Mouse (Mus musculus) CD4-positive helper T cell, adult 2 months (primary cell): ENCODE results near the gene Qrich2.
"Not testable (repeated sequence)": the region's sequence is repeated elsewhere in the genome, so short reads cannot be mapped to it uniquely, and the experiment has no call there.

Experiments used
- DNase-seq: peaks from one replicate; pipeline ENCODE4 v3.0.0-alpha.2; 2012; ENCODE audit warnings: low read depth, missing footprints, low spot score

The Qrich2 gene

GRCm38 (mm10) chr11:116412028-116412827, 53.8 kb downstream of the Qrich2 start:
- peak; percentile 71 for DNase-seq

DNA sequence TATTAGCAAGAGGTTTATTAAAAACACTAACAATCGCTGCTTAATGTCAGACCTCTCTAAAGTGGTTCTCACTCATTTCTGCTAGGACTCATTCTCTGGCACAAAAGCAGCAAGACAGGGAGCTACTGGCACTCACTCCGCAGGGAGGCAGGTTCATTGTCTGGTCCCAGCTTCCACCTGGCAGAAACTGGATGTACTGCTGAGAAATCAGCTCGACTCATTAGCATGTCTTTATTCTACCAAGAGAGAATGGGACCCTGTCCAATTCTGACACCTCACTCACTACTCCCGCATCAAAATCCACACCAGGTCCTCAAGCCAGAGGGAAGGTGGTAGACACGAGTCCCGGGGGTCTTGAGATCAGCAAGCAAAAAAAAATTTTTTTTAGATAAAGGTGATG, 54.5 kb downstream of the Qrich2 start:
- DNase-seq: no peak

DNA sequence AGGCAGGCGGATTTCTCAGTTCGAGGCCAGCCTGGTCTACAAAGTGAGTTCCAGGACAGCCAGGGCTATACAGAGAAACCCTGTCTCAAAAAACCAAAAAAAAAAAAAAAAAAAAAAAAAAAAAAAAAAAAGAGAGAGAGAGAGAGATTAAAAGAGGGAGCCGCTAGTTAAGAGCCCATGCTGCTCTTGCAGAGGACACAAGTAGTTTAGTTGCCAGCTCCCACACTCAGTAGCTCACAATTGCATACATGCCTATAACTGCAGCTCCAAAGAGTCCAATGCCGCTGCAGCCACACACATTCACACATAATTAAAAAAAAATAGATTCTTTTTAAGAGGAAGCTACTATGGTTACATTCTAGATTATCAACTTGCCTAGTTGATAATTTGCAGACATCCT, 55.6 kb downstream of the Qrich2 start:
- DNase-seq: not testable (repeated sequence)

DNA sequence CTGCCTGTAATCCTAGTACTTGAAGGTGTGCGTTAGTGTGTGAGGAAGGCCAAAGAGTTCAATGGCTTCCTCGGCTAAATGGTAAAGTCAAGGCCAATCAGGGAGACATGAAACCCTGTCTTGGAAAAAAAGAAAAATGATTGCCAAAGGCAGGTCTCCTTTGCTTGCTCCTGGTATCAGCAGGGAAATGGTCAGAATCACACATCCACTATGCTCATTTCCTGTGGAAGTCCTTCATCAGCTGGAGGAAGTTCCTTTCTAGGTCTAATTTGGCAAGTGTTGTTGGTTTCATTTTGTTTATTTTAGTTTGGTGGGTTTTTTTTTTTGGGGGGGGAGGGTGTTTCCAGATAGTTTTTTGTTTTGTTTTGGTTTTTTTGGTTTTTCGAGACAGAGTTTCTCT, 57.0 kb downstream of the Qrich2 start:
- no peak for DNase-seq

- peak; percentile 94 for DNase-seq
Measured at GRCm38 (mm10) chr11:116406231-116406728, 59.8 kb downstream of the Qrich2 start.

DNA sequence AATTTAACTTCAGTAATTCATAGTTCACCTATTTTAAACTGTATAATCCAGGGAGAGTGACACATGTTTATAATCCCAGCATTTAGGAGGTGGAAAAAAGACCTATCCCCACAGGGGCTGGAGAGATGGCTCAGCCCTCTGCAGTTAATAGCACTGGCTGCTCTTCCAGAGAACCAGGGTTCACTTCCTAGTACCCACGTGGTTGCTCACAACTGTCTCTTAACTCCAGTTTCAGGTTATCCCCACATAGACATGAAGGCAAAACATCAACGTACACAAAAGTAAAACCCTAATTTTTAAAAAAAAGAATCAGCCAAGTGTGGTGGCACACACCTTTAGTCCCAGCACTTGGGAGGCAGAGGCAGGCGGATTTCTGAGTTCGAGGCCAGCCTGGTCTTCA, 60.4 kb downstream of the Qrich2 start:
- DNase-seq: no peak

- peak; percentile 50 for DNase-seq
Measured at GRCm38 (mm10) chr11:116400560-116400959, 65.5 kb downstream of the Qrich2 start.

GRCm38 (mm10) chr11:116398348-116398677, 67.7 kb downstream of the Qrich2 start:
- DNase-seq: no peak

DNA sequence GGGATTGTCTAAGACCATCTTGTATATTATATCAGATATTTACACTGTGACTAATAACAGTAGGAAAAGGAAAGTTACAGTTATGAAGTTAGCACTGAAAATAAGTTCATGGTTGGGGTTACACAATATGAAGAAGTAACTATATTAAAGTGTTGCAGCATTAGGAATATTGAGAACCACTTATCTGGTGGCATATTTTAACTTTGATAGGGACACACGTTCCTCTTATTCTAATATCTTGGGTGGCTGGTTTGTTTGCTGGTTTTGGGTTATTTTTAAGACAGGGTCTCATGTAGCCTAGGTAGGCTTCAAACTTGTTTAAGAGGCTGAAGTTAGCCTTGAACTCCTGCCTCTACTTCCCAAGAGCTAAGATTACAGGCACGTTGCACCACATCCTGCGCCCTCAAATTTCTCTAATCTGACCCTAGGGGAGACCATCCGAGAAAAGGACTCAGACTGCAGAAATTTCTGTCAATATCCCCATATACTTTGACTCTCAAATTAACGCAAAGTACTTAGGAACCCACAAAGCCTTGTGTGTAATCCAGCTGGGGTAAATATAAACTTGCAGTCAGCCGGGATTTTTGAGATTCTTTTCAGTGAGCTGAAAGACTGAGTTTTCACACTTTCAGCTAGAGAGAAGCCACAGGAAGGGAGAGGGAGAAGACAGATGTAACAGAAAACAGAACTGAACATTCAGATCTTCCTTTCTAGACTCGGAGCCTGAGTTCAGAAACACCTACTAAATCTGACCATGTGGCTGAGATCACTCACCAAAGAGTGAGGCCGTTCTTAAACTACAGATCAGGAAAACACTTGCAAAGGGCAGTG, 68.3 kb downstream of the Qrich2 start:
- peak; percentile 26 for DNase-seq

- no peak for DNase-seq
Measured at GRCm38 (mm10) chr11:116396934-116397330, 69.1 kb downstream of the Qrich2 start.

GRCm38 (mm10) chr11:116396276-116396933, 69.6 kb downstream of the Qrich2 start:
- peak; percentile 30 for DNase-seq

DNA sequence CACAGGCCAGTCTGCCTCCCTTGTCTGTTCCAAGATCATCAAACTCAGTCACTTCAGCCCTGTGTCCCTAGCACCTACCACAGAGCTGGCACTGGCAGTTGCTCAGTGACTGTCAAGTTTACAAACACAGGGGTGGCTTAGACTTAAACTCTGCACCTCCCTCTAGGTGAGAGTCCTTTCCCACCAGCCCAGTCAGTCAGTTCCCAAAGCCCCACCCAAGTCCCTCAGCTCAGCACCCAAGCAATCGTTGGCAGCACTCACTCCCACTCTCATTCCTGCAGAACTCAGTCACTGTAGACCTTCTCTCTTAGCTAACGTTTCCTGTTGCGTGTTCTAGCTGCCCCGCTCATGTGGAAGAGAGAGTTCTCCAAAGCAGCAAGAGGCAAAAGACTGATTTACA, 71.3 kb downstream of the Qrich2 start:
- DNase-seq: peak; percentile 45
